Mouse (Mus musculus): ENCODE measurements around the gene Med4.
"Not testable (repeated sequence)": the region's sequence is repeated elsewhere in the genome, so short reads cannot be mapped to it uniquely, and the experiment has no call there.

Gene Med4

GRCm38 (mm10) chr14:73501721-73502120 is 8.1 kb upstream of the Med4 start:
- DNase-seq (ENCODE audit: low spot score) = no peak

- DNase-seq (ENCODE audit: low spot score) = peak; percentile 31
Observed at GRCm38 (mm10) chr14:73502591-73503184, 7.1 kb upstream of the Med4 start.

- DNase-seq (ENCODE audit: low spot score) = no peak
Observed at GRCm38 (mm10) chr14:73503237-73503933, 6.4 kb upstream of the Med4 start.

GRCm38 (mm10) chr14:73506283-73506682 is 3.5 kb upstream of the Med4 start:
- DNase-seq (ENCODE audit: low spot score) = no peak

- no peak for DNase-seq (ENCODE audit: low spot score)
Observed at GRCm38 (mm10) chr14:73507200-73507599, 2.6 kb upstream of the Med4 start.

GRCm38 (mm10) chr14:73507702-73508376 is 2.0 kb upstream of the Med4 start:
- DNase-seq (ENCODE audit: low spot score) = no peak

- no peak for DNase-seq (ENCODE audit: low spot score)
Observed at GRCm38 (mm10) chr14:73508630-73509395, 1.0 kb upstream of the Med4 start.

- no peak for DNase-seq (ENCODE audit: low spot score)
Observed at GRCm38 (mm10) chr14:73524136-73524535, 14.3 kb downstream of the Med4 start.

GRCm38 (mm10) chr14:73524766-73525448 is 15.1 kb downstream of the Med4 start, which contains the start of gene Sucla2:
TSS of gene Sucla2 (plus strand) at chr14:73525319.
- peak; percentile 90 for DNase-seq (ENCODE audit: low spot score)

GRCm38 (mm10) chr14:73528661-73529060 is 18.8 kb downstream of the Med4 start:
- DNase-seq (ENCODE audit: low spot score) = not testable (repeated sequence)

GRCm38 (mm10) chr14:73533755-73534465 is 24.1 kb downstream of the Med4 start:
- DNase-seq (ENCODE audit: low spot score) = no peak

- DNase-seq (ENCODE audit: low spot score) = no peak
Observed at GRCm38 (mm10) chr14:73535641-73536040, 25.8 kb downstream of the Med4 start.

GRCm38 (mm10) chr14:73543781-73544180 is 34.0 kb downstream of the Med4 start:
- DNase-seq (ENCODE audit: low spot score) = no peak

GRCm38 (mm10) chr14:73547034-73547433 is 37.2 kb downstream of the Med4 start:
- DNase-seq (ENCODE audit: low spot score) = no peak

GRCm38 (mm10) chr14:73548051-73548450 is 38.2 kb downstream of the Med4 start, which contains the start of gene Nudt15:
TSS of gene Nudt15 (minus strand) at chr14:73548242.
- no peak for DNase-seq (ENCODE audit: low spot score)

- DNase-seq (ENCODE audit: low spot score) = no peak
Observed at GRCm38 (mm10) chr14:73550291-73550690, 40.5 kb downstream of the Med4 start.

- no peak for DNase-seq (ENCODE audit: low spot score)
Observed at GRCm38 (mm10) chr14:73550732-73551131, 40.9 kb downstream of the Med4 start.

- DNase-seq (ENCODE audit: low spot score) = no peak
Observed at GRCm38 (mm10) chr14:73551164-73551563, 41.3 kb downstream of the Med4 start.

- DNase-seq (ENCODE audit: low spot score) = peak; percentile 96
Observed at GRCm38 (mm10) chr14:73552341-73553121, 42.7 kb downstream of the Med4 start.

GRCm38 (mm10) chr14:73553122-73553696 is 43.4 kb downstream of the Med4 start:
- no peak for DNase-seq (ENCODE audit: low spot score)

Measured in ovary, postnatal 36 days (tissue).